ENCODE assay signal across 11 mouse cellular contexts in the genomic region with DNA sequence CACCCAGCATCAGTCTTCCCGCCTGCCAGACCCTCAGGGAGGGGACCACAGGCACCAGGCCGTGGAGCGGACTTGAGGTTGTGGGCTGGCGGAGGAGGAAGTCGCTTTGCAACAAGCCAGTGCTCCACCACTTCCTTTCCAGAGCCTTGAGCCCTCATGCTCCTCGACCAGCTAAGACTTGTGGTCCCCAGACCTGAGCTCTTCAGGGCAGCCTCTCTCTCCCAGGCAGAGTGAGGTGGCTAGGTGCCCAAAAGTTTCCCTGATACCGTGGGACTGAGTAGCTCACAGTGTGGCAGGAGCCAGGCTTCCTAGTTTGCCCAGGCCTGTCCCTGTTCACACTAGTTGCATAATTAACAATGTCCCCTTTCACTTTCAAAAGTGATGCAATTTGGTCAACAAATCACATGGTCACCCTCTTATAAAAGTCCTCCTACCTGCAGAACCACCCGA. TPM values are rescaled to one million over a fixed set of nuclear protein-coding genes. Genes with fewer than 3 reads are reported as not detected.
DNase-seq lines count a peak whose midpoint lies in the region; ATAC-seq and TF ChIP-seq lines count a peak whose summit lies in the region.
"Had no signal": no experiment of that assay in that cellular context is flagged by ENCODE, and none has a peak within 500 bp of the region (broad histone marks: within the 10 kb centered on the region; RNA-seq: fewer than 3 reads in every experiment).

No protein-coding gene starts in this region.

- no peaks in the 10 kb centered on the region for H3K9me3 ChIP-seq in lung, postnatal 0 days (ENCODE audit: low read length)
- H3K9me3 ChIP-seq in forebrain, embryonic 14.5 days (replicated peaks; ENCODE audit: control insufficient read depth, low read length), result no peaks in the 10 kb centered on the region
- H3K9me3 ChIP-seq: forebrain, embryonic 15.5 days; G1E had no signal

- H3K4me3 ChIP-seq in heart, adult 2 months, result no peak overlapping the region
- H3K4me3 ChIP-seq in bone marrow, adult 2 months (replicated peaks; ENCODE audit: control insufficient read depth, low read depth, low read length), result peak overlapping the region; percentile 11
- no peak overlapping the region for H3K4me3 ChIP-seq in lung, postnatal 0 days (ENCODE audit: low read depth, low read length)
- H3K4me3 ChIP-seq in forebrain, embryonic 14.5 days (ENCODE audit: low read depth, low read length), result no peak overlapping the region
- H3K4me3 ChIP-seq: forebrain, embryonic 15.5 days had no signal

- TF ChIP-seq POLR2A in heart, adult 2 months (IDR thresholded peaks at IDR 0.05; ENCODE audit: insufficient read depth, low read depth, low read length), result no peak
- peak; percentile 68; the same call in 1 of the 2 replicates for TF ChIP-seq POLR2A in bone marrow, adult 2 months (IDR thresholded peaks at IDR 0.05; ENCODE audit: borderline replicate concordance, control insufficient read depth, low read depth, low read length)

- TF ChIP-seq CTCF in heart, adult 2 months (IDR thresholded peaks at IDR 0.05), result no peak
- TF ChIP-seq CTCF in bone marrow, adult 2 months (IDR thresholded peaks at IDR 0.05; ENCODE audit: control insufficient read depth, insufficient read depth, low read length), result 0 out of 2 replicates have a peak, but pooled peaks have one; percentile 6
- TF ChIP-seq CTCF in lung, postnatal 0 days (IDR thresholded peaks at IDR 0.05), result no peak

- H3K27ac ChIP-seq in heart, adult 2 months, result no peak overlapping the region
- H3K27ac ChIP-seq in bone marrow, adult 2 months (ENCODE audit: control insufficient read depth, insufficient read depth, low read depth, low read length, poor library complexity), result peak overlapping the region; percentile 97
- H3K27ac ChIP-seq in lung, postnatal 0 days (ENCODE audit: low read length), result peak overlapping the region; percentile 28; the same call in 1 of the 2 replicates
- H3K27ac ChIP-seq in forebrain, embryonic 14.5 days (ENCODE audit: low read depth, low read length), result no peak overlapping the region
- H3K27ac ChIP-seq: forebrain, embryonic 15.5 days had no signal

- H3K4me2 ChIP-seq in lung, postnatal 0 days (replicated peaks; ENCODE audit: low read depth, low read length), result no peak overlapping the region
- H3K4me2 ChIP-seq in forebrain, embryonic 14.5 days (ENCODE audit: low read length), result no peak overlapping the region
- H3K4me2 ChIP-seq: forebrain, embryonic 15.5 days had no signal

- no peaks in the 10 kb centered on the region for H3K79me2 ChIP-seq in heart, adult 2 months (replicated peaks; ENCODE audit: control insufficient read depth, insufficient read depth, low read length)

- 50% methylated on average over 8 of the region's 8 CpGs for WGBS in heart, adult 2 months
- 3% methylated on average over 8 of the region's 8 CpGs for WGBS in bone marrow, adult 2 months
- 37% methylated on average over 8 of the region's 8 CpGs for WGBS in lung, postnatal 0 days
- WGBS in forebrain, embryonic 14.5 days, result 77% methylated on average over 8 of the region's 8 CpGs

- H3K36me3 ChIP-seq in heart, adult 2 months (ENCODE audit: control insufficient read depth, insufficient read depth, low read length), result no peaks in the 10 kb centered on the region
- H3K36me3 ChIP-seq in lung, postnatal 0 days (ENCODE audit: insufficient read depth, low read length), result no peaks in the 10 kb centered on the region
- peaks cover 42% of the 10 kb centered on the region for H3K36me3 ChIP-seq in forebrain, embryonic 14.5 days (ENCODE audit: control insufficient read depth, insufficient read depth, low read length)
- H3K36me3 ChIP-seq: G1E had no signal

- no peak overlapping the region for H3K9ac ChIP-seq in heart, adult 2 months (ENCODE audit: low read depth, low read length)
- no peak overlapping the region for H3K9ac ChIP-seq in lung, postnatal 0 days (replicated peaks; ENCODE audit: low read depth)
- H3K9ac ChIP-seq in forebrain, embryonic 14.5 days (ENCODE audit: low read length), result no peak overlapping the region
- H3K9ac ChIP-seq: forebrain, embryonic 15.5 days had no signal

- peak; percentile 45 to 70 for DNase-seq in heart, adult 2 months
- DNase-seq in heart, postnatal 4 days, result no peak
- DNase-seq in lung, postnatal 0 days (ENCODE audit: low spot score), result peak; percentile 88
- DNase-seq in spleen, postnatal 10 days (ENCODE audit: low spot score in 2 of 2), result peak; percentile 41 to 63
- no peak for DNase-seq in forebrain, embryonic 14.5 days (ENCODE audit: low spot score)
- no peak for DNase-seq in embryo, embryonic 10.5 days (ENCODE audit: low spot score)
- no peak for DNase-seq in cerebellum, postnatal 10 days

- intact Hi-C loops in heart, adult 2 months (cut with DNase I), result no loop called here

- TF ChIP-seq EP300 in heart, adult 2 months (IDR thresholded peaks at IDR 0.05; ENCODE audit: insufficient read depth, low read depth, low read length), result no peak
- peak; percentile 62; the same call in 1 of the 2 replicates for TF ChIP-seq EP300 in lung, postnatal 0 days (IDR thresholded peaks at IDR 0.05)

- ATAC-seq in lung, postnatal 0 days, result peak; percentile 74
- ATAC-seq in forebrain, embryonic 14.5 days, result no peak
- ATAC-seq: forebrain, embryonic 15.5 days; hindbrain, embryonic 16.5 days had no signal

- H3K27me3 ChIP-seq in heart, adult 2 months (ENCODE audit: control insufficient read depth, insufficient read depth, low read length), result no peaks in the 10 kb centered on the region
- H3K27me3 ChIP-seq in lung, postnatal 0 days (replicated peaks; ENCODE audit: insufficient read depth, low read length), result no peaks in the 10 kb centered on the region
- H3K27me3 ChIP-seq in forebrain, embryonic 14.5 days (replicated peaks; ENCODE audit: control insufficient read depth, insufficient read depth, low read length), result 0 out of 2 replicates have a peak, but pooled peaks cover 8% of the 10 kb centered on the region

- peaks cover 2% of the 10 kb centered on the region; the same call in 1 of the 2 replicates for H3K4me1 ChIP-seq in heart, adult 2 months (ENCODE audit: control insufficient read depth, insufficient read depth, low read length)
- H3K4me1 ChIP-seq in bone marrow, adult 2 months (ENCODE audit: control insufficient read depth, insufficient read depth, low read length), result peaks cover 3% of the 10 kb centered on the region
- H3K4me1 ChIP-seq in lung, postnatal 0 days (ENCODE audit: insufficient read depth, low read depth, low read length), result 0 out of 2 replicates have a peak, but pooled peaks cover 6% of the 10 kb centered on the region
- H3K4me1 ChIP-seq in forebrain, embryonic 14.5 days (ENCODE audit: control insufficient read depth, insufficient read depth, low read length), result peaks cover 9% of the 10 kb centered on the region

RNA-seq across cellular contexts. Expression of a gene that starts 9.1 kb away (rescaled TPM):
- total RNA-seq in heart, adult 2 months (2021), result 10 to 100 TPM; 12.1 to 12.2 TPM
- 13.5 and 14.1 TPM in 2 replicates for polyA plus RNA-seq in heart, adult 2 months (2012; rRNA removed)
- total RNA-seq in heart, postnatal 4 days (2021), result 10 to 100 TPM; 17.0 to 17.7 TPM
- polyA plus RNA-seq in bone marrow, adult 2 months (2011; ENCODE audit: insufficient read depth, insufficient read length, low replicate concordance, missing spikeins), result 6.3 and 16.6 TPM in 2 replicates
- 8.1 and 8.9 TPM in 2 replicates for polyA plus RNA-seq in lung, postnatal 0 days (2015; fragmentation: Nextera tagmentation; extraction: Ambion mirVana)
- polyA plus RNA-seq in forebrain, embryonic 14.5 days (2014; fragmentation: Nextera tagmentation; extraction: Ambion mirVana), result 4.8 and 5.4 TPM in 2 replicates

RNA-seq across cellular contexts. Expression of a gene that starts 27.1 kb away (rescaled TPM):
- total RNA-seq in heart, adult 2 months (2021), result not detected
- polyA plus RNA-seq in heart, adult 2 months (2012; rRNA removed), result 0.15 and 0.45 TPM in 2 replicates
- total RNA-seq in heart, postnatal 4 days (2021), result not detected
- 0.77 and 2.2 TPM in 2 replicates for polyA plus RNA-seq in bone marrow, adult 2 months (2011; ENCODE audit: insufficient read depth, insufficient read length, low replicate concordance, missing spikeins)
- 0.12 and 0.13 TPM in 2 replicates for polyA plus RNA-seq in lung, postnatal 0 days (2015; fragmentation: Nextera tagmentation; extraction: Ambion mirVana)
- 0.11 and 0.13 TPM in 2 replicates for polyA plus RNA-seq in forebrain, embryonic 14.5 days (2014; fragmentation: Nextera tagmentation; extraction: Ambion mirVana)
- total RNA-seq: G1E had no signal
- polyA plus RNA-seq: G1E had no signal

RNA-seq across cellular contexts. Expression of a gene that starts 45.5 kb away (rescaled TPM):
- 10 to 100 TPM; 71.7 to 80.8 TPM for total RNA-seq in heart, adult 2 months (2021)
- polyA plus RNA-seq in heart, adult 2 months (2012; rRNA removed), result 22.1 and 43.5 TPM in 2 replicates
- 100 to 1,000 TPM; 160 to 162 TPM for total RNA-seq in heart, postnatal 4 days (2021)
- 66.4 and 67.4 TPM in 2 replicates for polyA plus RNA-seq in bone marrow, adult 2 months (2011; ENCODE audit: insufficient read depth, insufficient read length, low replicate concordance, missing spikeins)
- 17.0 and 20.3 TPM in 2 replicates for polyA plus RNA-seq in lung, postnatal 0 days (2015; fragmentation: Nextera tagmentation; extraction: Ambion mirVana)
- 41.7 and 41.9 TPM in 2 replicates for polyA plus RNA-seq in forebrain, embryonic 14.5 days (2014; fragmentation: Nextera tagmentation; extraction: Ambion mirVana)

Comparison
In these comparisons a context has a peak if more than half of its experiments do, and no peak if none do; other contexts are left out.
1. DNase-seq: peak in heart, adult 2 months (2 of 2), lung, postnatal 0 days (single experiment) and spleen, postnatal 10 days (2 of 2); none in heart, postnatal 4 days (single experiment), forebrain, embryonic 14.5 days (single experiment), embryo, embryonic 10.5 days (single experiment) and cerebellum, postnatal 10 days (0 of 2).
2. H3K27ac ChIP-seq: peak in bone marrow, adult 2 months (single experiment) and lung, postnatal 0 days (single experiment); none in heart, adult 2 months (single experiment) and forebrain, embryonic 14.5 days (single experiment).